Mouse (Mus musculus) forebrain, embryonic 10.5 days (tissue): ENCODE results near the gene Vcl. TPM values are rescaled to one million over a fixed set of nuclear protein-coding genes. Genes with fewer than 3 reads are reported as not detected.

Source experiments
- DNase-seq: peaks from one replicate; pipeline ENCODE4 v3.0.0-alpha.2; 2017; ENCODE audit warnings: low spot score; ENCODE audit errors: extremely low spot score
- H3K27ac ChIP-seq: fragments of 300-500 bp; sonication (generic); 2 replicates; pipeline ENCODE4 v1.5.1; 2016; ENCODE audit warnings: mild to moderate bottlenecking
- H3K27me3 ChIP-seq: fragments of 300-500 bp; sonication (generic); 2 replicates; pipeline ENCODE4 v1.6.1; 2016; ENCODE audit warnings: mild to moderate bottlenecking; ENCODE audit not compliant: poor library complexity, severe bottlenecking
- H3K36me3 ChIP-seq: fragments of 300-500 bp; sonication (generic); replicated peaks from 2 replicates; pipeline ENCODE4 v1.6.1; 2016; ENCODE audit warnings: mild to moderate bottlenecking, moderate library complexity
- H3K4me1 ChIP-seq: fragments of 300-500 bp; sonication (generic); 2 replicates; pipeline ENCODE4 v1.6.1; 2016
- H3K4me3 ChIP-seq: fragments of 300-500 bp; sonication (generic); 2 replicates; pipeline ENCODE4 v1.5.1; 2016; ENCODE audit warnings: mild to moderate bottlenecking, moderate library complexity
- H3K9me3 ChIP-seq: fragments of 300-500 bp; sonication (generic); 2 replicates; pipeline ENCODE4 v1.6.1; 2016; ENCODE audit warnings: mild to moderate bottlenecking, moderate library complexity
- WGBS: fragments of 180-500 bp; shearing (Covaris S2); methylation state at CpG from one replicate; pipeline ENCODE4 v1.1.7; 2016; 5-methylcytosine and 5-hydroxymethylcytosine counted together
- polyA plus RNA-seq: library from polyadenylated mRNA; unstranded; fragments of >200 nt; fragmentation: Nextera tagmentation; extraction: Ambion mirVana; gene quantifications from 2 replicates; pipeline ENCODE4 v1.2.1, GENCODE M21; 2016

Gene Vcl
- polyA plus RNA-seq, 1 experiment from 2014 or later = 30.7 TPM

GRCm38 (mm10) chr14:21062766-21063513, 133.7 kb downstream of the Vcl start:
- peaks cover 4% of the 10 kb centered on the region; the same call in 1 of the 2 replicates for H3K36me3 ChIP-seq
- H3K4me1 ChIP-seq = no peaks in the 10 kb centered on the region
- no peak overlapping the region for H3K4me3 ChIP-seq
- DNase-seq = no peak
- H3K27ac ChIP-seq = no peak overlapping the region
- WGBS = 86% methylated on average over 5 of the region's 5 CpGs
- H3K27me3 ChIP-seq = no peaks in the 10 kb centered on the region
- no peaks in the 10 kb centered on the region for H3K9me3 ChIP-seq

- Histone ChIP-seq H3K4me1 (no peaks in the 10 kb centered on the region), H3K36me3 (peaks cover 7% of the 10 kb centered on the region; the same call in 1 of the 2 replicates), H3K4me3 (no peak overlapping the region), H3K9me3 (no peaks in the 10 kb centered on the region), H3K27ac (no peak overlapping the region), H3K27me3 (no peaks in the 10 kb centered on the region)
- WGBS = 61% methylated on average over 1 of the region's 1 CpGs
- no peak for DNase-seq
Measured at GRCm38 (mm10) chr14:21064321-21064720, 135.1 kb downstream of the Vcl start.

- no peaks in the 10 kb centered on the region for H3K9me3 ChIP-seq
- WGBS = 82% methylated on average over 8 of the region's 8 CpGs
- H3K4me1 ChIP-seq = no peaks in the 10 kb centered on the region
- no peak for DNase-seq
- no peaks in the 10 kb centered on the region for H3K27me3 ChIP-seq
- peaks cover 7% of the 10 kb centered on the region; the same call in 1 of the 2 replicates for H3K36me3 ChIP-seq
- no peak overlapping the region for H3K4me3 ChIP-seq
- H3K27ac ChIP-seq = no peak overlapping the region
Measured at GRCm38 (mm10) chr14:21065490-21066162, 136.4 kb downstream of the Vcl start.

GRCm38 (mm10) chr14:21069594-21069993, 140.4 kb downstream of the Vcl start:
- H3K4me3 ChIP-seq = no peak overlapping the region
- H3K4me1 ChIP-seq = no peaks in the 10 kb centered on the region
- no peak for DNase-seq
- no peaks in the 10 kb centered on the region for H3K27me3 ChIP-seq
- peaks cover 7% of the 10 kb centered on the region; the same call in 1 of the 2 replicates for H3K36me3 ChIP-seq
- H3K9me3 ChIP-seq = no peaks in the 10 kb centered on the region
- H3K27ac ChIP-seq = no peak overlapping the region
- WGBS = 90% methylated on average over 5 of the region's 5 CpGs

- H3K4me1 ChIP-seq = peaks cover 21% of the 10 kb centered on the region
- WGBS = 74% methylated on average over 3 of the region's 3 CpGs
- no peak for DNase-seq
- H3K36me3 ChIP-seq = no peaks in the 10 kb centered on the region
- no peaks in the 10 kb centered on the region for H3K9me3 ChIP-seq
- H3K27me3 ChIP-seq = no peaks in the 10 kb centered on the region
- H3K27ac ChIP-seq = no peak overlapping the region
- no peak overlapping the region for H3K4me3 ChIP-seq
Measured at GRCm38 (mm10) chr14:21073981-21074380, 144.8 kb downstream of the Vcl start.

GRCm38 (mm10) chr14:21074398-21075320, 145.5 kb downstream of the Vcl start:
- Histone ChIP-seq H3K36me3 (no peaks in the 10 kb centered on the region), H3K27ac (0 out of 2 replicates have a peak overlapping the region, but pooled peaks have one; percentile 5), H3K4me3 (peak overlapping the region; percentile 75), H3K9me3 (no peaks in the 10 kb centered on the region), H3K4me1 (peaks cover 21% of the 10 kb centered on the region), H3K27me3 (no peaks in the 10 kb centered on the region)
- WGBS = 69% methylated on average over 11 of the region's 11 CpGs
- DNase-seq = no peak

GRCm38 (mm10) chr14:21075751-21076500, 146.7 kb downstream of the Vcl start:
- under 1% methylated on average over 59 of the region's 59 CpGs for WGBS
- no peaks in the 10 kb centered on the region for H3K9me3 ChIP-seq
- no peaks in the 10 kb centered on the region for H3K27me3 ChIP-seq
- H3K4me1 ChIP-seq = peaks cover 21% of the 10 kb centered on the region
- DNase-seq = peak; percentile 86
- peak overlapping the region; percentile 87 for H3K27ac ChIP-seq
- peak overlapping the region; percentile 75 for H3K4me3 ChIP-seq
- H3K36me3 ChIP-seq = no peaks in the 10 kb centered on the region

- peak overlapping the region; percentile 87 for H3K27ac ChIP-seq
Measured at GRCm38 (mm10) chr14:21076501-21077194, 147.4 kb downstream of the Vcl start.

GRCm38 (mm10) chr14:21077939-21078338, 148.7 kb downstream of the Vcl start:
- no peaks in the 10 kb centered on the region for H3K9me3 ChIP-seq
- no peak for DNase-seq
- H3K4me3 ChIP-seq = no peak overlapping the region
- WGBS = 88% methylated on average over 4 of the region's 4 CpGs
- no peak overlapping the region for H3K27ac ChIP-seq
- H3K4me1 ChIP-seq = peaks cover 21% of the 10 kb centered on the region
- no peaks in the 10 kb centered on the region for H3K27me3 ChIP-seq
- H3K36me3 ChIP-seq = no peaks in the 10 kb centered on the region

More at GRCm38 (mm10) chr14:21076501-21077194, 147.4 kb downstream of the Vcl start:
- Histone ChIP-seq H3K9me3 (no peaks in the 10 kb centered on the region), H3K4me1 (peaks cover 21% of the 10 kb centered on the region), H3K4me3 (peak overlapping the region; percentile 75), H3K27me3 (no peaks in the 10 kb centered on the region), H3K36me3 (no peaks in the 10 kb centered on the region)
- no peak for DNase-seq
- WGBS = 51% methylated on average over 7 of the region's 7 CpGs

- H3K4me1 ChIP-seq = peaks cover 21% of the 10 kb centered on the region
- H3K36me3 ChIP-seq = no peaks in the 10 kb centered on the region; the same call in 1 of the 2 replicates
- no peak overlapping the region for H3K27ac ChIP-seq
- no peaks in the 10 kb centered on the region for H3K27me3 ChIP-seq
- no peak overlapping the region for H3K4me3 ChIP-seq
- H3K9me3 ChIP-seq = no peaks in the 10 kb centered on the region
- DNase-seq = no peak
Measured at GRCm38 (mm10) chr14:21078511-21078910, 149.3 kb downstream of the Vcl start.

- no peak for DNase-seq
- WGBS = 46% methylated on average over 1 of the region's 1 CpGs
- Histone ChIP-seq H3K4me1 (peaks cover 13% of the 10 kb centered on the region), H3K27me3 (no peaks in the 10 kb centered on the region), H3K27ac (no peak overlapping the region), H3K4me3 (no peak overlapping the region), H3K9me3 (no peaks in the 10 kb centered on the region), H3K36me3 (no peaks in the 10 kb centered on the region; the same call in none of the 2 replicates)
Measured at GRCm38 (mm10) chr14:21082823-21083222, 153.6 kb downstream of the Vcl start.
